Mouse (Mus musculus): ENCODE measurements around the gene B4galnt3.

- TF ChIP-seq POLR2A (IDR thresholded peaks at IDR 0.05; ENCODE audit: extremely low read depth, insufficient read depth, low read length) (no peak), CTCF (IDR thresholded peaks at IDR 0.05; ENCODE audit: low read depth, low read length) (no peak)
Measured at GRCm38 (mm10) chr6:120240461-120240860, 53.9 kb downstream of the B4galnt3 start.

Data from liver, adult 2 months (tissue).